Mouse (Mus musculus) CH12.LX (cell line): ENCODE data around the gene Gm20662. TPM values are rescaled to one million over a fixed set of nuclear protein-coding genes. Genes with fewer than 3 reads are reported as not detected.

Experiments
- DNase-seq: peaks from one replicate; pipeline ENCODE4 v3.0.0-alpha.2; 2013; ENCODE audit errors: extremely low read depth
- H3K27ac ChIP-seq: 2 replicates; pipeline ENCODE4 v1.5.1; 2012; ENCODE audit warnings: low read depth, mild to moderate bottlenecking, control low read depth, moderate library complexity; ENCODE audit not compliant: insufficient read depth
- H3K27me3 ChIP-seq: replicated peaks from 2 replicates; pipeline ENCODE3; 2012; ENCODE audit warnings: inconsistent platforms
- H3K36me3 ChIP-seq, 2 experiments: replicated peaks in 1 of 2; 2 replicates each; pipeline versions ENCODE3 to v1.6.1; 2012; ENCODE audit warnings: inconsistent platforms in 1 of 2, low read length in 1 of 2, mild to moderate bottlenecking in 1 of 2, mixed read lengths in 1 of 2, moderate library complexity in 1 of 2; ENCODE audit not compliant: control insufficient read depth in 1 of 2, insufficient read depth in 1 of 2
- H3K4me1 ChIP-seq, 2 experiments: 2 replicates each; pipeline ENCODE4 v1.6.1; 2012; ENCODE audit warnings: inconsistent platforms in 1 of 2, moderate library complexity in 1 of 2; ENCODE audit not compliant: insufficient read depth in 2 of 2, control insufficient read depth in 1 of 2
- H3K4me2 ChIP-seq: 2 replicates; pipeline ENCODE4 v1.6.1; 2012; ENCODE audit warnings: low read depth, mild to moderate bottlenecking, control low read depth; ENCODE audit not compliant: poor library complexity, insufficient read depth, severe bottlenecking
- H3K4me3 ChIP-seq, 3 experiments: fragments of 150-350 bp in 1 of 3; sonication (generic) in 1 of 3; replicated peaks in 1 of 3; 2 replicates each; pipeline versions ENCODE3 to v1.5.1; 2011 to 2012; ENCODE audit warnings: low read depth in 2 of 3, low read length in 2 of 3, mild to moderate bottlenecking in 2 of 3, moderate library complexity in 2 of 3, control low read depth in 1 of 3, improper control_type of control experiment in 1 of 3, inconsistent platforms in 1 of 3, mixed read lengths in 1 of 3; ENCODE audit not compliant: poor library complexity in 1 of 3
- H3K79me2 ChIP-seq: replicated peaks from 2 replicates; pipeline ENCODE4 v1.6.1; 2012; ENCODE audit warnings: mild to moderate bottlenecking, moderate library complexity; ENCODE audit not compliant: control insufficient read depth, poor library complexity, insufficient read depth, severe bottlenecking; ENCODE audit errors: extremely low read depth
- H3K9ac ChIP-seq: 2 replicates; pipeline ENCODE4 v1.6.1; 2012; ENCODE audit warnings: low read depth, mild to moderate bottlenecking, control low read depth, moderate library complexity; ENCODE audit not compliant: insufficient read depth
- H3K9me3 ChIP-seq: replicated peaks from 2 replicates; pipeline ENCODE3; 2012; ENCODE audit warnings: low read length, inconsistent platforms, mixed read lengths
- BHLHE40 ChIP-seq: IDR thresholded peaks from 2 replicates; pipeline ENCODE4 v1.6.1; 2011; ENCODE audit warnings: mild to moderate bottlenecking, low read depth, low read length, improper control_type of control experiment
- CHD2 ChIP-seq: IDR thresholded peaks from 2 replicates; pipeline ENCODE4 v1.6.1; 2011; ENCODE audit warnings: low read length, improper control_type of control experiment
- CTCF ChIP-seq, 2 experiments: IDR thresholded peaks in 1 of 2; conservative IDR thresholded peaks in 1 of 2; 2 replicates each; pipeline ENCODE4 v1.5.1; 2011 to 2012; ENCODE audit warnings: low read depth in 2 of 2, low read length in 2 of 2, improper control_type of control experiment in 1 of 2, inconsistent platforms in 1 of 2, mild to moderate bottlenecking in 1 of 2, moderate library complexity in 1 of 2
- ELF1 ChIP-seq: IDR thresholded peaks from 2 replicates; pipeline ENCODE4 v1.6.1; 2014; ENCODE audit warnings: low read depth, mild to moderate bottlenecking, inconsistent platforms, low read length, improper control_type of control experiment
- ETS1 ChIP-seq: conservative IDR thresholded peaks from 2 replicates; pipeline ENCODE4 v1.6.1; 2012; ENCODE audit warnings: low read depth, mild to moderate bottlenecking, inconsistent platforms, low read length, improper control_type of control experiment, moderate library complexity
- JUN ChIP-seq: IDR thresholded peaks from 2 replicates; pipeline ENCODE4 v1.6.1; 2011; ENCODE audit warnings: low read depth, mild to moderate bottlenecking, low read length, improper control_type of control experiment, moderate library complexity; ENCODE audit not compliant: insufficient read depth
- MAFK ChIP-seq: IDR thresholded peaks from 2 replicates; pipeline ENCODE4 v1.6.1; 2011; ENCODE audit warnings: low read length, improper control_type of control experiment; ENCODE audit not compliant: insufficient replicate concordance
- MXI1 ChIP-seq: IDR thresholded peaks from 2 replicates; pipeline ENCODE4 v1.6.1; 2011; ENCODE audit warnings: mild to moderate bottlenecking, low read depth, low read length, improper control_type of control experiment
- MYC ChIP-seq: IDR thresholded peaks from 2 replicates; pipeline ENCODE4 v1.6.1; 2011; ENCODE audit warnings: low read depth, mild to moderate bottlenecking, improper control_type of control experiment, low read length
- NELFE ChIP-seq: IDR thresholded peaks from 2 replicates; pipeline ENCODE4 v1.6.1; 2011; ENCODE audit warnings: low read depth, low read length, improper control_type of control experiment
- NRF1 ChIP-seq: IDR thresholded peaks from 2 replicates; pipeline ENCODE4 v1.6.1; 2014; ENCODE audit warnings: low read depth, mild to moderate bottlenecking, inconsistent platforms, low read length, improper control_type of control experiment, moderate library complexity
- PAX5 ChIP-seq: IDR thresholded peaks from 2 replicates; pipeline ENCODE4 v1.6.1; 2012; ENCODE audit warnings: low read length, inconsistent platforms, mixed read lengths
- RAD21 ChIP-seq: IDR thresholded peaks from 2 replicates; pipeline ENCODE4 v1.6.1; 2011; ENCODE audit warnings: low read depth, mild to moderate bottlenecking, low read length, improper control_type of control experiment, moderate library complexity
- SMC3 ChIP-seq: IDR thresholded peaks from 2 replicates; pipeline ENCODE4 v1.6.1; 2011; ENCODE audit warnings: low read depth, low read length, improper control_type of control experiment
- TBP ChIP-seq: conservative IDR thresholded peaks from 2 replicates; pipeline ENCODE4 v1.6.1; 2011; ENCODE audit warnings: low read depth, low read length, improper control_type of control experiment
- TCF12 ChIP-seq: IDR thresholded peaks from 2 replicates; pipeline ENCODE4 v1.6.1; 2014; ENCODE audit warnings: low read depth, mild to moderate bottlenecking, inconsistent platforms, low read length, improper control_type of control experiment
- ZC3H11A ChIP-seq: IDR thresholded peaks from 2 replicates; pipeline ENCODE4 v1.6.1; 2012; ENCODE audit warnings: low read depth, mild to moderate bottlenecking, inconsistent platforms, low read length, improper control_type of control experiment
- ZKSCAN1 ChIP-seq: IDR thresholded peaks from 2 replicates; pipeline ENCODE4 v1.6.1; 2012; ENCODE audit warnings: low read depth, inconsistent platforms, low read length, improper control_type of control experiment, borderline replicate concordance
- dilution Hi-C: fragments of 300-500 bp; cut with MboI; formaldehyde crosslinking; loops from 2 replicates; pipeline ENCODE4 v1.14.3; 2020; ENCODE audit warnings: low sequenced_read_pairs; ENCODE audit not compliant: extremely low pct_unique_long_range_greater_than_20kb, extremely low pct_ligation_motif_present
- in situ Hi-C: fragments of 300-500 bp; cut with MboI; formaldehyde crosslinking; loops from 3 replicates; pipeline ENCODE4 v1.14.3; 2019; ENCODE audit warnings: low sequenced_read_pairs, low pct_ligation_motif_present, low pct_unique_long_range_greater_than_20kb, mixed read lengths
- polyA plus RNA-seq: library from polyadenylated mRNA; unstranded; fragments of >175 nt; gene quantifications from 2 replicates; pipeline ENCODE4 v1.2.1, GENCODE M21; 2012; ENCODE audit warnings: low read depth; ENCODE audit not compliant: insufficient read length
- total RNA-seq, 2 experiments: library from RNA; depleted of rRNA; stranded (reverse); fragments of 300-350 nt in 1 of 2; fragments of >200 nt in 1 of 2; gene quantifications; 2 replicates each; pipeline ENCODE4 v1.2.3; 2012 to 2014

Gene Gm20662
- total and polyA plus RNA-seq, 3 experiments: 0.31 to 1.2 TPM; not detected in 1

GRCm38 (mm10) chr9:108080168-108080567 is 84.0 kb downstream of the Gm20662 start, which contains the start of gene Mst1 (continued):
- TF ChIP-seq MXI1 (peak; percentile 85; the same call in 1 of the 2 replicates), ZKSCAN1 (no peak)

- TF ChIP-seq CTCF (conservative IDR thresholded peaks at IDR 0.05 in 1 of 2, IDR thresholded peaks at IDR 0.05 in 1 of 2; ENCODE audit: low read depth in 2 of 2, low read length in 2 of 2): no peak
- TF ChIP-seq ELF1: no peak
- TF ChIP-seq JUN: no peak
- TF ChIP-seq PAX5: no peak
- TF ChIP-seq NRF1: no peak
- no peak for TF ChIP-seq SMC3
- no peak for TF ChIP-seq RAD21
- no peak for TF ChIP-seq BHLHE40
- no peak for TF ChIP-seq ZKSCAN1
- no peak for TF ChIP-seq CHD2
- no peak for TF ChIP-seq ETS1
- H3K4me3 ChIP-seq: no peak overlapping the region
- no peaks in the 10 kb centered on the region for H3K9me3 ChIP-seq
- H3K27ac ChIP-seq: no peak overlapping the region
- in situ Hi-C loops: no loop called here
- no peak overlapping the region for H3K9ac ChIP-seq
- peaks cover 64 to 65% of the 10 kb centered on the region in 2 experiments for H3K36me3 ChIP-seq
- H3K79me2 ChIP-seq: no peaks in the 10 kb centered on the region
- DNase-seq: no peak
- H3K27me3 ChIP-seq: no peaks in the 10 kb centered on the region
- no peak overlapping the region for H3K4me2 ChIP-seq
- dilution Hi-C loops: no loop called here
- H3K4me1 ChIP-seq: peaks cover 11 to 24% of the 10 kb centered on the region in 2 experiments
Observed at GRCm38 (mm10) chr9:108082549-108082948, 86.4 kb downstream of the Gm20662 start.

GRCm38 (mm10) chr9:108082988-108083431 is 86.9 kb downstream of the Gm20662 start, which contains the start of gene Rnf123:
TSS of gene Rnf123 (minus strand) at chr9:108083346.
- in situ Hi-C loops (no loop called here), dilution Hi-C loops (no loop called here)
- H3K4me3 ChIP-seq: no peak within 1 kb of the TSS
- H3K4me1 ChIP-seq: peaks cover 8 to 20% of the 10 kb centered on the region in 2 experiments
- no peak within 1 kb of the TSS for H3K4me2 ChIP-seq
- no peaks in the 10 kb centered on the region for H3K27me3 ChIP-seq
- H3K79me2 ChIP-seq: no peaks in the 10 kb centered on the region
- peaks cover 69 to 70% of the 10 kb centered on the region in 2 experiments for H3K36me3 ChIP-seq
- no peak within 1 kb of the TSS for H3K9ac ChIP-seq
- TF ChIP-seq ZC3H11A (no peak), NELFE (no peak), MYC (no peak), TCF12 (no peak), MAFK (no peak), TBP (no peak), ETS1 (no peak)
- no peaks in the 10 kb centered on the region for H3K9me3 ChIP-seq
- DNase-seq: no peak
- no peak within 1 kb of the TSS for H3K27ac ChIP-seq
